8 mouse cellular contexts compared by ENCODE assay signal in the genomic region with DNA sequence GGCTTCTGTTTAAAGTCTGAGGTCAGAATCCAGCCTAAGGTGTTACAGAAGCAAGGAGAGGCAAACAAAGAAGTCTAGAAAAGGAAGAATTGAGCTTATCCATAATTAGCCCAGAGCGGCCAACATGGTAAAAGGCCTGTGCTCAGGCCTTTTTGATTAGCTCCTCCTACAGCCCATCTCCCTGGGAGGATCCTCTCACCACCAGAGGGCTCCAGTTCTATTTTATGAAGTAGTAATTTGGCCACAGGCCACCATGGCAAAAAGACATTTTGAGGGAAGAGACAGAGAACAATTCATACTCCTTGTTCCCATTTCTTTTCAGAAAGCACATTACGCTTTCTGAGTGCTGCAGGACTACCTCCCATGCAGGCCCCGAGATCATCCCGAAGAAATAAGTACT. TPM values are rescaled to one million over a fixed set of nuclear protein-coding genes. Genes with fewer than 3 reads are reported as not detected.
DNase-seq lines count a peak whose midpoint lies in the region; ATAC-seq lines count a peak whose summit lies in the region.

No protein-coding gene starts in this region.

- H3K27me3 ChIP-seq in forebrain, embryonic 15.5 days: no peaks in the 10 kb centered on the region
- no peaks in the 10 kb centered on the region for H3K27me3 ChIP-seq in hindbrain, embryonic 12.5 days
- H3K27me3 ChIP-seq in neural tube, embryonic 15.5 days (replicated peaks): no peaks in the 10 kb centered on the region

- WGBS in forebrain, embryonic 15.5 days: 66% methylated on average over 4 of the region's 4 CpGs
- WGBS in hindbrain, embryonic 12.5 days: 86% methylated on average over 4 of the region's 4 CpGs
- 82% methylated on average over 4 of the region's 4 CpGs for WGBS in neural tube, embryonic 15.5 days

- 0 out of 2 replicates have a peak, but pooled peaks have one; percentile 60 for ATAC-seq in forebrain, embryonic 15.5 days (replicated peaks)
- ATAC-seq in hindbrain, embryonic 12.5 days (ENCODE audit: low FRiP score): 0 out of 2 replicates have a peak, but pooled peaks have one; percentile 54
- peak; percentile 45; the same call in 1 of the 2 replicates for ATAC-seq in neural tube, embryonic 15.5 days (ENCODE audit: low FRiP score)
- ATAC-seq in activated CD4-positive, CD25-positive, alpha-beta regulatory T cell, adult 4 months: no peak

- H3K4me3 ChIP-seq in forebrain, embryonic 15.5 days: no peak overlapping the region
- H3K4me3 ChIP-seq in hindbrain, embryonic 12.5 days: no peak overlapping the region
- no peak overlapping the region for H3K4me3 ChIP-seq in neural tube, embryonic 15.5 days (replicated peaks)

- no peak overlapping the region for H3K4me2 ChIP-seq in forebrain, embryonic 15.5 days (replicated peaks)
- H3K4me2 ChIP-seq in hindbrain, embryonic 12.5 days (replicated peaks): no peak overlapping the region
- no peak overlapping the region for H3K4me2 ChIP-seq in neural tube, embryonic 15.5 days

- intact Hi-C loops in left cerebral cortex, postnatal 10 days (cut with DNase I): loop anchor here (5.0 kb wide), 1 partner anchor 330 kb away; no protein-coding TSS in a partner anchor

- H3K27ac ChIP-seq in forebrain, embryonic 15.5 days (replicated peaks): no peak overlapping the region
- no peak overlapping the region for H3K27ac ChIP-seq in hindbrain, embryonic 12.5 days
- no peak overlapping the region for H3K27ac ChIP-seq in neural tube, embryonic 15.5 days (replicated peaks)

- peaks cover 3% of the 10 kb centered on the region; the same call in 1 of the 2 replicates for H3K36me3 ChIP-seq in forebrain, embryonic 15.5 days
- peaks cover 20% of the 10 kb centered on the region for H3K36me3 ChIP-seq in hindbrain, embryonic 12.5 days
- peaks cover 9% of the 10 kb centered on the region for H3K36me3 ChIP-seq in neural tube, embryonic 15.5 days

- no peaks in the 10 kb centered on the region for H3K9me3 ChIP-seq in forebrain, embryonic 15.5 days
- H3K9me3 ChIP-seq in hindbrain, embryonic 12.5 days (replicated peaks): no peaks in the 10 kb centered on the region
- no peaks in the 10 kb centered on the region for H3K9me3 ChIP-seq in neural tube, embryonic 15.5 days (replicated peaks)

- peak; percentile 79 for DNase-seq in urinary bladder, postnatal 14 days (ENCODE audit: low spot score)
- no peak for DNase-seq in urinary bladder, adult 2 months (ENCODE audit: low spot score)
- DNase-seq in brain, embryonic 18.5 days (ENCODE audit: low read depth, low spot score): peak; percentile 12
- DNase-seq in left cerebral cortex, postnatal 10 days (ENCODE audit: extremely low spot score in 1 of 2, low spot score in 2 of 2): peak; percentile 31 to 71

- H3K4me1 ChIP-seq in forebrain, embryonic 15.5 days: no peaks in the 10 kb centered on the region
- no peaks in the 10 kb centered on the region for H3K4me1 ChIP-seq in hindbrain, embryonic 12.5 days
- no peaks in the 10 kb centered on the region for H3K4me1 ChIP-seq in neural tube, embryonic 15.5 days

- no peak overlapping the region for H3K9ac ChIP-seq in forebrain, embryonic 15.5 days (replicated peaks)
- no peak overlapping the region for H3K9ac ChIP-seq in hindbrain, embryonic 12.5 days
- no peak overlapping the region for H3K9ac ChIP-seq in neural tube, embryonic 15.5 days (replicated peaks)

RNA-seq across cellular contexts. Expression of a gene that starts 46.3 kb away (rescaled TPM):
- polyA plus RNA-seq in urinary bladder, adult 2 months (2012; rRNA removed): 25.9 and 32.4 TPM in 2 replicates
- 69.0 and 70.5 TPM in 2 replicates for polyA plus RNA-seq in forebrain, embryonic 15.5 days (2015; fragmentation: Nextera tagmentation; extraction: Ambion mirVana)
- 91.6 and 94.2 TPM in 2 replicates for polyA plus RNA-seq in hindbrain, embryonic 12.5 days (2016; fragmentation: Nextera tagmentation; extraction: Ambion mirVana)
- total RNA-seq in left cerebral cortex, postnatal 10 days (2021): 10 to 100 TPM; 18.0 to 18.5 TPM
- polyA plus RNA-seq in neural tube, embryonic 15.5 days (2015; fragmentation: Nextera tagmentation; extraction: Ambion mirVana): 76.4 and 86.6 TPM in 2 replicates
- 1 to 10 TPM in 1 of 2 experiments, under 1 TPM in 1; 0.43 to 1.9 TPM for polyA plus RNA-seq in activated CD4-positive, CD25-positive, alpha-beta regulatory T cell, adult 4 months (2017; shearing (Covaris generic))

RNA-seq across cellular contexts. Expression of a gene that starts 50.0 kb away (rescaled TPM):
- polyA plus RNA-seq in urinary bladder, adult 2 months (2012; rRNA removed): 0.12 and 0.15 TPM in 2 replicates
- polyA plus RNA-seq in forebrain, embryonic 15.5 days (2015; fragmentation: Nextera tagmentation; extraction: Ambion mirVana): 0.19 and 0.31 TPM in 2 replicates
- polyA plus RNA-seq in hindbrain, embryonic 12.5 days (2016; fragmentation: Nextera tagmentation; extraction: Ambion mirVana): 0.18 TPM in 1 of 2 replicates, not detected in the other
- total RNA-seq in left cerebral cortex, postnatal 10 days (2021): under 1 TPM in 1 of 2 experiments, not detected in 1; 0.39 TPM
- polyA plus RNA-seq in neural tube, embryonic 15.5 days (2015; fragmentation: Nextera tagmentation; extraction: Ambion mirVana): not detected in 2 replicates
- not detected for polyA plus RNA-seq in activated CD4-positive, CD25-positive, alpha-beta regulatory T cell, adult 4 months (2017; shearing (Covaris generic))
